Mouse (Mus musculus): ENCODE data around the gene Fcgr1.
"Not testable (repeated sequence)": the region's sequence is repeated elsewhere in the genome, so short reads cannot be mapped to it uniquely, and the experiment has no call there.

Gene Fcgr1

DNA sequence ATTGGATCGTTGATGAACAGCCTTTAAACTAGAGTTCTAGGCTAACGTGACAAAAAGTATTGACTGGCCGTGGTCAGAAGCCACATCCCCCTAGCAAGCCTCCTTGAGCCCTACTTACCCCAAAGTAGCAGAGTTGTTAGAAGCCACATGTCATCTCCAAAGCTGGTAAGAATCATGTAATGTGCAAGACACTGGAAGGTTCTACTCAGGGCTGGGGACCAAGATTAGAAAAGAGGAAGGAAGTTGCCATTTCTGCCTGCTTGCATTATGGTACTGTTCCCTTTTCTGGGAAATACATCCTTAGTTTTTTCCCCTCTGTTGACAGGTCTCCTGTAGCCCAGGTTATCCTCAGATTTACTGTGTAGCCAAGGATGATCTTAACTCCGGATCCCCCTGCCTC, at the start of gene Fcgr1:
TSS of gene Fcgr1 (minus strand) at position 183 of the 400 bp plus-strand sequence.
- no peak for DNase-seq (ENCODE audit: low spot score in 2 of 2)

DNA sequence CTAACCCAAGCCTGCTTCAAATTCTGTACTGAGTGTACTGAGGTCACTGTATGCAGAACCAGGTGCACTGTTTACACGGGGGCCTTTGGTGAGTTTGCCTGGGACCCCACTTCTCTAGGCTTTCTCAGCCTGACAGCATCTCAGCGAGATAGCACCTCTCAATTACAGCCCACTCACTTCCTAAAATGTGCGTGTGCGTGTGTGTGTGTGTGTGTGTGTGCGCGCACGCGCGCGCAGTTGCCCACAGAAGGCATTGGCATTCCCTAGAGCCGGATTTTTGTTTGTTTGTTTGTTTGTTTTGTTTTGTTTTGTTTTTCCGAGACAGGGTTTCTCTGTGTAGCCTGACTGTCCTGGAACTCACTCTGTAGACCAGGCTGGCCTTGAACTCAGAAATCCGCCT, 48.9 kb upstream of the Fcgr1 start:
- DNase-seq (ENCODE audit: low spot score in 2 of 2) = not testable (repeated sequence)

DNA sequence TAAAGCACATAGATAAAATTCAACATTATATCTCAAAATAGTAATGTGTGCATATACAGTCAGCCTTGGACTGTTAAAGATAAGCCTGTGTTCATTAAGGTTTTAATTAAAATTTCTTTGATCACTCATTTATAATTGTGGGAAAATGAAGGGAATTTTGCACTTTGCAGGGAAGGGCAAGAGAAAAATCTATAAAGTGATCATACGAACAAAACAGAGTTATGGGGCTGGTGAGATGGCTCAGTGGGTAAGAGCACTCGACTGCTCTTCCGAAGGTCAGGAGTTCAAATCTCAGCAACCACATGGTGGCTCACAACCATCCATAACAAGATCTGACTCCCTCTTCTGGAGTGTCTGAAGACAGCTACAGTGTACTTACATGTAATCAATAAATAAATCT, 48.3 kb upstream of the Fcgr1 start:
- not testable (repeated sequence) for DNase-seq (ENCODE audit: low spot score in 2 of 2)

DNA sequence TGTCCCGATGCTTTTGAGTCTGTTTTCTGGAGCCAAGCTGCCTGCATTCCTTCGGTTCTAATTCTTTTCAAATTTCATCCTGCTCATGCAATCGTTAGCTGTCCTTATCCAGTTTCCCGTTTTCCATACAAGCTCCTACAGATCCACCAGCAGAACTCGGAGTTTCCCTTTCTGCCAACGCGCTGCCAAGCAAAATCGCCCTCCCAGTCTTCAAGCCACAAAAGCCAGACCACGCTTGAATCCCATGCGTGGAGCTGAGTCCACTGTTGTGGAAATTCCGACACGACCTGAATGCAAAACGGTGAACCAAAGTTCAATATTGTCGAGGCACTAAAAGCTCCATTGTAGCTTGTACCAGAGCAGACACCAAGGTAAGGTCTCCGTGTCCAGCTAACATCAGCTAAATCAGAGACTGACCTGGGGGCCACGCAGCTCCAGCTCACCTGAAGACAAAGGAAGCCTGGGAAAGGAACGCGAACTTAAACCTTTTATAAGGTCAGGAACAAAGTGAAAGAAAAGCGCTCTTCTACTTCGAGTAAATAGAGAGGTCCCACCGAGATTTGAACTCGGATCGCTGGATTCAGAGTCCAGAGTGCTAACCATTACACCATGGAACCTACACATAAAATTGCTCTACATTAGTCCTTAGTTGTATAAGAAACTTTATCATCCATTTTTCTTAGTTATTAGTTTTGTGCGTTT, 47.0 kb upstream of the Fcgr1 start:
- DNase-seq (ENCODE audit: low spot score in 2 of 2) = no peak

DNA sequence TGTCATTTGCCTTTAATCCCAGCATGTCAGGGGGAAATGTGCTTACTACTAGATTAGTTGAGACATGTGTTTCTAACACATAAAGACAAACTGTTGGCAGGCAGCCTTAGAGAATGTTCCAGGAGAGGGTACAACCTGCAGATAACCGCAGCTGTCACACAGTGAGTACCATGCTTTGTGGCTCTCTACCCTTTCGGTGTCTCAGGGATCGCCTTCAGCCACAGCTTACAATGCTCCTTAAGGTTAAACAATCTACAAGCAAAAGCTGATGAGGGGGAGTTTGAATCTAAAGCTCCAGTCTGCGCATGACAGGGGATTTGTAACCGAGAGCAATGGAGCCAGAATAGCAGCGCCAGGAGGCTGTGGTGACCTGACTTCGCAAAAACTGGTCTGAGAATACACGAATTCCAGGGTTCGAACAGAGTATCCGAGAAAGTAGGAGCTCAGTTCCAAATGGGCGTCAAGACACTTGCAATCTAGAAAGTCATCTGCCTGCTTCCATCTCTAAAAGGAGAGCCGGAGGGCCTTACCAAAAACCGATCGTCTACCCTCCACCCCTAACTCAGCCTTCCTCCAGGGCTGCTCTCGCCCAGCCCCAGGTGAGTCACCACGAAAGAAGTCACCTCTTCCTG, 45.2 kb upstream of the Fcgr1 start:
- DNase-seq (ENCODE audit: low spot score in 2 of 2) = no peak

DNA sequence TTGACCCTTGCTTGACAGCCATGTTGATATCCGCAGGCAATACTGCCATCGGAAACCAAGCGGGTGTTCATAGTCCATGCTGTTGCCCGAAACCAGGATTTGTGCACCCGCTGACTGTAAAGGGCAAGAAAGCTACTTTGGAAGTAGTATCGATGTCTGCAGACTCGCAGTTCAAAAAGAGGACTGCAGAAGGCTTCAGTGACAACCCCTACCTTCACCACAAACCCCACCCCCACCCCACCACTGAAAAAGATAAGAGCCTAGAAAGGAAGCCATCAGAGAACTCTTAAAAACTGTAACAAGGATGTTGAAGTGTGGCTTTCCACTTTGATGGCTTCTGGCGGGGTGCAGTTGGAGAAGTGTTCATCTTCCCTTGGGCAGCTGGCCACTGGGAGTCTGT, 44.3 kb upstream of the Fcgr1 start:
- no peak for DNase-seq (ENCODE audit: low spot score in 2 of 2)

DNA sequence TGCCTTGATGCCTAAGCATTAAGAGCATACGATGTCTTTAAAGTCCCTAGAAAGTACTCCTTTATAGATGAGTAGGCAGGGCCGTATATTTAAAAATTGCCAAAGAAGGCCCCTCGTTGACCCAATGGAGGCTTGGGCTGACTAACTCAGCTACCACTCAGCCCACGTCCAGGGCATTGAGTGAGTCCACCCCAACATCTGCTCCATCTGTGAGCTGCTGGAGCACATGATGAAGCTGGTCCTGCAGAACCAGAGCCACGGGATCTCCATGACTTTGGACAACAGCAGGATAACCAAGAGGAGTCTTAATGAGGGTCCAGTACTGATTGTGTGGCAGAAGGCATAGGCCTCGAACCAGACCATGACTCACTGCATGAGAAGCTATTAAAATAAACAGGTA, 43.5 kb upstream of the Fcgr1 start:
- no peak for DNase-seq (ENCODE audit: low spot score in 2 of 2)

DNA sequence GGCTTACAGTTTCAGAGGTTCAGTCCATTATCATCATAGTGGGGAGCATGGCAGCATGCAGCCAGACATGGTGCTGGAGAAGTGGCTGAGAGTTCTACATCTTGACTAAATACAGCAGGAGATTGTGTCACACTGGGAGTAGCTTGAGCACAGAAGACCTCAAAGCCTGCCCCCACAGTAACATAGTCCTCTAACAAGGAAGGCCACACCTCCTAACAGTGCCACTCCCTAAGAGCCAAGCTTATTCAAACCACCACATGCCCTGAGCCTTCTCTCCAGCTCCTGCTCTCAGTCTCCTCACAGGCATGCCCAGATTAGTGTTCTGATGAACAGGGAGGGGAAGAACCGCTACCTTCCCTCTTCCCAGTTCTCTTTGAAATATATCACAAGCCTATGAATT, 42.9 kb upstream of the Fcgr1 start:
- no peak for DNase-seq (ENCODE audit: low spot score in 2 of 2)

DNA sequence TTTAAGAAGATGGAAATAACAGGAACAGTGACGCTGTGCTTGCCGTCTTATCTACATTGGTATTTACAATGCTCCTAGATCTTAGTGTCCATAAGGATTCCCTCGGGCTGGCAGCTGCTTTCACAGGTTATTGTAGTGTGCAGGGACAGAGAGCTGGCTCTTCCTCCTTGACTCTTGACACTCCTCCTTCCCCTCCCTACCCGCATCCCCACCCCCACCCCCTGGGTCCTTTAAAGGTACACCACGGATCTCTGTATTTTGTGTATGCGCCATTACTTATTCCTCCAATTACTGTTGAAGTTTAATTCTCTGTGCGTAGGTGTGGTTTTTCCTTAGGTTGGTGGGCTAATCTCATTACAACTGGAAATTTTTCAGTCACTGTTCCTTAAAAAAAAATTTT, 41.8 kb upstream of the Fcgr1 start:
- no peak for DNase-seq (ENCODE audit: low spot score in 2 of 2)

DNA sequence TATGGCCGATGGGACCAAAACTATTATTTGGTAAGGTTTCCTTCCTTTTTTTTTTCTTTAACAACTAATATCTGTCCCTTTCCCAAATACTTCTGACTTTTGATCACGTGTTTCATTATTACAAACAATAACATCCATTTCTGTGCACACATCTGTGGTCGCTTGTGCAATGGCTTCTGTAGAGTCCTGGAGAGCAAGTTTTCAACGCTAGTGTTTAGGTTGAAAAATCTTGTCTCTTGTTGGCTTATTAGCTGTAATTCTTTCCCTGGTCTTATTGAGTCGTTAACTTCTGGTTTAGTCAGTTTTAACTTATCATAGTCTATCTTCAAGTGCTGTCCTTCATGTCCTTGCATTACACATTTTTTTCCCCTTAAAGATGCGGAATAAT, 41.4 kb upstream of the Fcgr1 start:
- no peak for DNase-seq (ENCODE audit: low spot score in 2 of 2)

DNA sequence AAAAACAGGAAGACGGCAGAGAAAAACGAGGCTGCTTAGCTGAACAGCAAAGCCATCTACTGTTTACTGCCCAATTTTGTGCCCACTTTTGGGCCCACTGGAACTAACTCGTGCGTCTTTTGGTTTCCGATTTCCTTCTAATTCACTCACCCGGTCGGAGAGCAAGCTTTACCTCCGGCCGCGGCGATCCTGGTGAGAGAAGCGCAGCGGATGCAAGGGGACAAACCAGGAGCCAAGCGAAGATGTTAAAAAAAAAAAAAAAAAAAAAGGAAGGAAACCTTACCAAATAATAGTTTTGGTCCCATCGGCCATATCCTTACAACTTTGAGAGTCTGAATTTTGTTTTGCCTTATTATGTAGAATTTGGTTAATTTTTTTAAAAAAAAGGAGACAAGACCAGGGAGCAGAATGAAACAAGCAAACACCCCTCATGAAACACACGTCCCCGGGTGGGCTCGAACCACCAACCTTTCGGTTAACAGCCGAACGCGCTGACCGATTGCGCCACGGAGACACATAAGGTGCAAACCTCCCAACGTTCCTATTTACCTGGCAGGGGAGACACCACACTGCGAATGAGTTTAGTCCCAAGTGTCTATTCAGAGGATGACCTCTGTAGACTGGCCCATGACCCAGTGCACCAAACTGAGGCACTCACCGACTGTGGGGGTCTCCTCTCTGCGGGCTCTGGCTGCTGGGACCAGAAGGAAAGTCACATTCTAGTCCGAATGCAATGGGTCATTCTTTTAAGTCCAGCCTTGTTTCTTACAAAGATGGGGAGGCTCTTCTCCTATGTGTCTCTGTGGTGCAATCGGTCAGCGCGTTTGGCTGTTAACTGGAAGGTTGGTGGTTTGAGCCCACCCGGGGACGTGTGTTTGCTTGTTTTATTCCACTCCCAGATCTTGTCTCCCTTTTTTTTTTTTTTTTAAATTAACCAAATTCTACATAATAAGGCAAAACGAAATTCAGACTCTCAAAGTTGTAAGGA, 40.7 kb upstream of the Fcgr1 start:
- DNase-seq (ENCODE audit: low spot score in 2 of 2) = no peak

DNA sequence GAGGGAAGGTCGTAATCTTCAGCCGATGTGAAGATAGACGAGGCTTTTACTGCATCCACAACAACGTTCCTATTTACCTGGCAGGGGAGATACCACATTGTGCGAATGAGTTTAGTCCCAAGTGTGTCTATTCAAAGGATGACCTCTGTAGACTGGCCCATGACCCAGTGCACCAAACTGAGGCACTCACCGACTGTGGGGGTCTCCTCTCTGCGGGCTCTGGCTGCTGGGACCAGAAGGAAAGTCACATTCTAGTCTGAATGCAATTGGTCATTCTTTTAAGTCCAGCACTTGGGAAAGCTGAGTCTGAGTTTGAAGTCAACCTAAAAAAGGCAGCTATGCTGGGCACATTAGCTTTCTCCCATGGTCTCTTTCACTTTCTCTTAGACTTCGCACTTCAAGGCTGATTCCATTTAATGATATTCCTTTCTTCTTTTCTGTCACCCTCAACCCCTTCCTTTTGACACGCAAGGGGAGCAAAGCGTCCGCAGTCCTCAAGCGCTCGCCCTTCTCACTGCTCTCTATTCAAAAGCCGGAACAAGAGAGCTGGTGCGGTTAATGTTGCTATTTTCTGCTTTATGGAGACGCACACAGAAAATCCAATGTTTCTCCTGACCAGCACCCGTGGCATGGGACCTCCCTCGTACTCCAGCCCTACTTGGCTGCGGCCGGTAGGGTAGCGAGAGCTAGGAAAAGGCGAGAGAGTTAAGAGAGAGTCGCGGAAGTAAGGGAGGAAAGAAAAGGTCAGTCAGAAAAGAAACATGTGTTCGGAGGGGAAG, 39.8 kb upstream of the Fcgr1 start:
- no peak for DNase-seq (ENCODE audit: low spot score in 2 of 2)

DNA sequence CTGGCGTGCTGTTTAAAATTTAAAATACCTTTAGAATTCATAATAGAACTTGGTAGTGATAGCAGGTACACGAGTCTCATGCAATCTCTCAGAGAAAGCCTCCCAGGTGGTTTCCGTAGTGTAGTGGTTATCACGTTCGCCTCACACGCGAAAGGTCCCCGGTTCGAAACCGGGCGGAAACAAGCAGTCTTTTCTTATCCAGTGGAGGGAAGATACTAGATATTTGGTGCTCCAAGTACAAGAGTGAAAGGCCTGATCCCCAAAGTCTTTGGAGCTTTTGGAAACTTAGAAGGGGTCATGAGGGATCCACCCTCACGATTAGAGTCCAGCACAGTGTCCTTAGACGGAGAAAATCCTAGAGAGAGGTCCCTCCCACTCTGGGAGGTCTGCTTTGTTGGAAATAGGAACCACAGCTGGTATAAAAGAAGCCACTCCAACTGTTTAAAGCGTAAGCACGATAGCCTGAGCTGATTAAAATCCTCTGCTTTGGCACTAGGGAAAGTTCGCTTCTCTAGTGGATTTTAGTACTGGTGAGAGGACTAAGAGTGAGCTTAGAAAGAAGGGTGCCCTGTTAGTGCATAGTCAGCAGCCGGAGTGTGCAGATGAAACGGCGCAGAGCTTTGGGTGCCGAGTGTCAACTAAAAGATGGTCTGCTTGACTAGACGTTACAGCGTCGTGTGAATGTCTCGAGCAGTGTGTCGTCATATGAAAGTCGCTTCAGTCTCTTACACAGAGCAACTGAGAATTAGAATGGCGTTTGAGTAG, 39.0 kb upstream of the Fcgr1 start:
- no peak for DNase-seq (ENCODE audit: low spot score in 2 of 2)

DNA sequence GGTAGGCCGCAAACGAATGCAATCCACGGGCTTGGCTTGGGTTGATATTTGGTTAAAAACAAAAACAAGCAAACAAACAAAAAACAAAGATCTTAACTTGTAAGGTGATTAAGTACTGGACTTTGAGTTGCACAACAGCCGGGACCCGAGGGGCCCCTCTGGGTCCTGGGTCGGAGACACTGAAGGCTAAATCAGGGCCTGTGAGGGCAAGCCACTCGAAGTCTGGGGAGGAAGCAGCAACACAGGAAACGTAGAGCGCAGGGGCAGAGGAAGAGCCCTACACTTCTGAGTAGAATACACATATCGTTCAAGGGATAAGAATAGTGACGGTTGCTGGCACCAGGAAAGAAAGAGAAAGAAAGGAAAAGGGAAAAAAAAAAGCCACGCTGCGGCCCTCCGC, 38.2 kb upstream of the Fcgr1 start:
- no peak for DNase-seq (ENCODE audit: low spot score in 2 of 2)

DNA sequence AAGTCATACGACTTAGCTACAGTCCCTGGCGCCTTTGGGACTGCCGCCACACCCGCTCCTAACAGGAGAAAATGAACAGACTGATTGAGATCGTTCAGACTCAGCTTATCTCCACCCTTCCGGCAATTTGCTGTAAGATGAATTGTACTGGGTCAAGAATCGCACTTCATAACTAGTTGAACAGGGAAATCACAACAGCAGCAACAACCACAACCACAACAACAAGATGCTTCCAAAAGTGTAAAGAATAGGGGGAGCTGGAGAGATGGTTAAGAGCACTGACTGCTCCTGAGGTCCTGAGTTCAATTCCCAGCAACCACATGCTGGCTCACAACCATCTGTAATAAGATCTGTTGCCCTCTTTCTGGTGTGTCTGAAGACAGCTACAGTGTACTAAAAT, 37.7 kb upstream of the Fcgr1 start:
- DNase-seq (ENCODE audit: low spot score in 2 of 2) = no peak

DNA sequence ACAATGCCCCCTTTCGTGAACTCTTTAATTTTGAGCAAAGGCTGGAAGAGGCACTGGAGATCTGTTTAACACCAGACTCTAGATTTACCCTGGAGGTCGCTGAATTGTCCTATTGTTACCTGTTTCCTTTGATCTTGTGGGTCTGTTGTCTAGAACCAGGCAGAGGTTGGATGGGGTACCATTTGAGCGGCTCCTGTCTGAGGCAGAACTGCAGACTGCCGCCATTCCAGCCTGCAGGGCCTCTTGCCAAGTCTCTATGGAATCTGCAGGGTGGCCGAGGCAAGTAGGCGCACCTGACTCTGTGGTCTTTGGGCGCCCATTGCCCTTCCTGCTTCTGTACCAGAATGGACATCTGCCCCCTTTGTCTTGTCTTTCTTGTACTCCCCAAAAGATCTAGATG, 36.8 kb upstream of the Fcgr1 start:
- DNase-seq (ENCODE audit: low spot score in 2 of 2) = no peak

DNA sequence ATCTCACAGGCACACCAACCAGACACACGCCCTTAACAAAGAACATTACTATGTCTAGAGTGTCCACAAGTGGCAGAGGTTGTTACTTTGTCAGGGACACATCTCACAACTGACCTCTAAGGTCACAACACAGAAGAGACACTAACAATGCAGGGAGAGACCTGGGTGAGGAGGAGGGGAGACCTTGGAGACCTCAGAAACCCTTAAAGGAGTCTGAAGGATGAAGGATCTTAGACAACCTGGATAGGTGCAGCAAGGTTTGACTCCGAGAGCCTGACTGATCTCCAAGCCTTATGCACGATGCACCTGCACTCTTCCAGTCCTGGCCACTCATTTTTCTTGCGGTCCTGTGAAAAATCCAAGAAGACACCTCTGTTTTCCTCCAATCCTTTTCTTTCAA, 36.4 kb upstream of the Fcgr1 start:
- DNase-seq (ENCODE audit: low spot score in 2 of 2) = no peak

DNA sequence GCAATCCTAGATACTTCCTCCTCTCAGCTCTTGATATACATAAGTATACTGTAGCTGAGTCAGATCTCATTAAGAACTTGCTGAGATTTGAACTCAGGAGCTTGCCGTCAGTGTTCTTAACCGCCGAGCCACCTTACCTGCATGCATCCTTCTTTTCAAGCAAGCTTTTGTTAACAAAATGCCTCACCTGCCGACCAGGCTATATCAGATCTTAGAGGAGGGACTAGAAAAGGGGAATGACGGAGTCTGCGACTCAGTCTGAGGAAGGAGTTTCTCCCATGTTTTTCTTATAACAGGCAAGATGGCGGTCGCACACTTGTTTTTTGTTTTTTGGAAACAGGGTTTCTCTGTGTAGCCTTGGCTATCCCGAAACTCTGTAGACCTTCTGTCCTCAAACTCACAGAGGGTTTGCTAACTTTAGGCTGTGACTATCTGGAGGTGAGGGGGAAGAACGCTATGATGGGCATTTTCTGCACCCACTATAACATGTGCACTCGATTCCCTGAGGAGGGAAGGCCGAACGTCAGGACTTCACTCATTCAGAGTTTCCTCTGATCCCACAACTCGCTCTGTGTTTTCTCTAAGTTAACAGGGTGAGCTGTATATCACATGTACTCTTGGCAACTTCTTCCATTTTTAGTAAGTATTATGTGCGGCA, 35.1 kb upstream of the Fcgr1 start:
- DNase-seq (ENCODE audit: low spot score in 2 of 2) = no peak

DNA sequence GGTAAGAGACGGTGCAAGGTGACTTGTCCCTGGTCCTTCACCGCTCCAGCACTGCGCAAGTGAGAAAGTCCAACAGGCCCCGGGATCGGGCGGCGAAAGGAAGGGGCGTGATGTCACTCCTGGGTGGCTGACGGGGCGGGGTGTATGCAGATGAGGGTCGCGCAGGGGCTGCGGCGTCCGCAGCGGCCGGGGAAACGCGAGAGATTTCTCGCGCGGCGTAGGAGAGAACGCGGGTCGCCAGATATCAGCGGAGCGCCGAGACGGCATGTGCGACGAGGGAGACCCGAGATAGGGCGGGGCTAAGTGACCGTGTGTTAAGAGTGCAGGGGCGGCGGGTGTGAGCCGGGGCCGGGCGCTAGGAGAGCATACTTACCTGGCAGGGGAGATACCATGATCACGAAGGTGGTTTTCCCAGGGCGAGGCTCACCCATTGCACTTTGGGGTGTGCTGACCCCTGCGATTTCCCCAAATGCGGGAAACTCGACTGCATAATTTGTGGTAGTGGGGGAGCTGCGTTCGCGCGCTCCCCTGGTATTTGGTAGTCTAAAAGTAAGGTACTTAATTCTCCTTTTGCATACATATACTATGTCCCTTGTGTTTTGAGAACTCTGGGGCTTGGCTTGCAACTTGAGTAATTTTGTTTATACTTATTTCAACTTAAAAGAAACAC, 34.4 kb upstream of the Fcgr1 start:
- not testable (repeated sequence) for DNase-seq (ENCODE audit: low spot score in 2 of 2)

DNA sequence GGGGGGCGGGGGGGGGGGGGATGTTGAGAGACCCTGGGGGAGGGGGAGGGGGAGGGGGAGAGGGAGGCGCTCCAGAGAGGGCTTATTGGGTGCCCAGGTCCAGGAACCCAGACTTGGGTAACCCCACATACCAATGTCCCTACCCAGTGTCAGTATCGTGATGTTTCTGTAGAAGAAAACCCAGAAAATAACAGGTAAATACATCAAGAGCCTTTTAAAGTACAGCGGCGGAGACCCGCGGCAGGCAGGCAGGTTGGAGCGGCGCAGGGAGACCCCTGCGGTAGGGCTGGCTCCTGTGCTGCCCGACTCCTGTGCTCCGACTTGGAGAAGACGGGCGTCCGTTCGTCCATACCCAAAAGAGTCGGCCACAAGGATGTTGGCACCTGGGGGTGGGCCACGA, 33.9 kb upstream of the Fcgr1 start:
- DNase-seq (ENCODE audit: low spot score in 2 of 2) = no peak
